Mouse (Mus musculus): ENCODE measurements at regions not wholly inside any gene's neighbourhood (a gene's known extent, or its start where the extent isn't known, plus 50 kb on each side); places are given as distances from the start of the nearest gene placed in this dataset.

DNA sequence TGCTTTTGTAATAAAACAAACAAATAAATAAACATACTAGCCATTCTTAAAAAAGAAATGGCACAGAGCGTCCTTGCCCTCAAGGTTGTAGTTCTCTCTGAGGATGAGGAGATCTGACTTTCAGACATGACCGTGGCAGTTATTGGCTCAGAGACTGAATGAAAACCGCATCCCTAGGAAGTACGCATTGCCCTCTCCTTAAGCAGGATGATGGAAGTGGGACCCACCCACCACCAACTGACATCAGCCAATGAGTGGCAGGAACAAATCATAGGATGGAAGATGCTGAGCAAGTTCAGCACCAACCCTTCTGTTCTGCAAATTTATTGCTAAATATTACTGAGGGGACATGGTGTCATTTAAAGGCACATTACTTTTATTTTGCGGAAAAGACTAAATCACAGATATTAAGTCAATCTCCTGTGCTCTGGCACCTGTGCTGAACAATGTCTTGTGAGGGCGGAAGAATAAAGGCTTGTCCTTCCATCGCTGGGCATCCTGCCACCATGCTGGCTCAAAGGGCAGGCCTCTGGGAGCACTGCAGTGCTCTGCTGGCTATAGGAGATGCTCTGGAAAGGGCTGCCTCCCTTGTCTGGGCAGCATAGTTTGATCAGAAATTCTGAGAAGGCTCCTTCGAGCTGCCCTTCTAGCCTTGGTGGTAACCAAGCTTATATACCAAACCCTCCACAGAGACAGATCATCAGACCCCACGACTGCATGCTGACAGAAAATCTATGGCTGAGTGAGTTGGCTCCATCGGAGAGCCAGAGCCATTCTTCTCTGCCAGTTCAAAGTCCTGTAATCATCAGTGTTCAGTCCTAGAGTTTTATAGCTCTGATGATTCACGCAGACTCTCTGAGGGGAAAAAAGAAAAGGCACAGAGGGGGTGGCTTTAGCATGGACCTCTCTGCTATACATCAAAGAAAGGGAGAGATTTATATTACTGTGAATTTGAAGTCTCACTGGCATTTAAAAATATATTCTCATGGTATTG is 86.3 kb upstream of the Osmr start:
- TF ChIP-seq CTCF (IDR thresholded peaks at IDR 0.05; ENCODE audit: low read depth, low read length) = no peak
- no peak for TF ChIP-seq POLR2AphosphoS5 (IDR thresholded peaks at IDR 0.05; ENCODE audit: insufficient replicate concordance, low read depth, low read length)
- TF ChIP-seq GATA1 (IDR thresholded peaks at IDR 0.05; ENCODE audit: borderline replicate concordance, low read length) = no peak
- TF ChIP-seq TAL1 (conservative IDR thresholded peaks at IDR 0.05; ENCODE audit: low read depth, low read length) = no peak
- no peak for TF ChIP-seq GATA2 (IDR thresholded peaks at IDR 0.05; ENCODE audit: borderline replicate concordance, low read depth, low read length)
